Mouse (Mus musculus): ENCODE data around the gene Slc22a1. TPM values are rescaled to one million over a fixed set of nuclear protein-coding genes. Genes with fewer than 3 reads are reported as not detected.

Gene Slc22a1
- 3.0 and 3.7 TPM in 2 replicates for polyA plus RNA-seq (2012; rRNA removed)

GRCm38 (mm10) chr17:12675646-12676045, at the start of gene Slc22a1:
Gene Slc22a1 (minus strand): TSS chr17:12675829.

Other genes starting within 250 kb of the Slc22a1 start
- gene Slc22a3, start 168.1 kb downstream of the Slc22a1 start, polyA plus RNA-seq (2012; rRNA removed), result 0.51 and 0.56 TPM in 2 replicates
- not detected in 2 replicates for gene Slc22a2, start 91.7 kb downstream of the Slc22a1 start, polyA plus RNA-seq (2012; rRNA removed)
- 6.3 and 7.0 TPM in 2 replicates for gene Igf2r, start 93.8 kb upstream of the Slc22a1 start, polyA plus RNA-seq (2012; rRNA removed)
- 0.05 TPM in 1 of 2 replicates, not detected in the other for gene Mas1, start 192.3 kb upstream of the Slc22a1 start, polyA plus RNA-seq (2012; rRNA removed)
- 0.05 and 0.10 TPM in 2 replicates for gene Mrgprh, start 200.2 kb upstream of the Slc22a1 start, polyA plus RNA-seq (2012; rRNA removed)
- gene Pnldc1, start 234.4 kb upstream of the Slc22a1 start, polyA plus RNA-seq (2012; rRNA removed), result 0.21 and 0.35 TPM in 2 replicates
- 11.3 and 13.8 TPM in 2 replicates for gene Tcp1, start 239.9 kb upstream of the Slc22a1 start, polyA plus RNA-seq (2012; rRNA removed)
- 11.7 and 12.8 TPM in 2 replicates for gene Mrpl18, start 240.5 kb upstream of the Slc22a1 start, polyA plus RNA-seq (2012; rRNA removed)

All from stomach, adult 2 months (tissue).